Mouse (Mus musculus): ENCODE results near the gene Clpb. TPM values are rescaled to one million over a fixed set of nuclear protein-coding genes. Genes with fewer than 3 reads are reported as not detected.

Gene Clpb
- polyA plus RNA-seq, 1 experiment from 2014 or later, result 52.1 TPM

GRCm38 (mm10) chr7:101636056-101636455 lies 27.4 kb upstream of the Clpb start:
- no peak for ATAC-seq (ENCODE audit: low FRiP score, low read depth)
- Histone ChIP-seq H3K4me2 (replicated peaks) (no peak overlapping the region), H3K9ac (no peak overlapping the region), H3K27me3 (no peaks in the 10 kb centered on the region), H3K4me1 (no peaks in the 10 kb centered on the region), H3K36me3 (no peaks in the 10 kb centered on the region), H3K9me3 (peaks cover 5% of the 10 kb centered on the region; the same call in 1 of the 2 replicates), H3K4me3 (no peak overlapping the region), H3K27ac (no peak overlapping the region)
- WGBS, result 82% methylated on average over 2 of the region's 2 CpGs

- Histone ChIP-seq H3K4me2 (replicated peaks) (no peak overlapping the region), H3K9ac (no peak overlapping the region), H3K4me1 (no peaks in the 10 kb centered on the region), H3K27me3 (no peaks in the 10 kb centered on the region), H3K9me3 (no peaks in the 10 kb centered on the region), H3K36me3 (no peaks in the 10 kb centered on the region), H3K27ac (no peak overlapping the region), H3K4me3 (no peak overlapping the region)
- ATAC-seq (ENCODE audit: low FRiP score, low read depth), result no peak
- WGBS, result 74% methylated on average over 3 of the region's 3 CpGs
These were observed 19.6 kb upstream of the Clpb start for GRCm38 (mm10) chr7:101643879-101644278.

- no peak overlapping the region for H3K27ac ChIP-seq
- 88% methylated on average over 9 of the region's 9 CpGs for WGBS
- no peaks in the 10 kb centered on the region for H3K27me3 ChIP-seq
- no peaks in the 10 kb centered on the region for H3K9me3 ChIP-seq
- H3K4me2 ChIP-seq (replicated peaks), result no peak overlapping the region
- H3K9ac ChIP-seq, result no peak overlapping the region
- no peak overlapping the region for H3K4me3 ChIP-seq
- ATAC-seq (ENCODE audit: low FRiP score, low read depth), result no peak
- no peaks in the 10 kb centered on the region for H3K36me3 ChIP-seq
- no peaks in the 10 kb centered on the region for H3K4me1 ChIP-seq
These were observed 13.7 kb upstream of the Clpb start for GRCm38 (mm10) chr7:101649729-101650128.

DNA sequence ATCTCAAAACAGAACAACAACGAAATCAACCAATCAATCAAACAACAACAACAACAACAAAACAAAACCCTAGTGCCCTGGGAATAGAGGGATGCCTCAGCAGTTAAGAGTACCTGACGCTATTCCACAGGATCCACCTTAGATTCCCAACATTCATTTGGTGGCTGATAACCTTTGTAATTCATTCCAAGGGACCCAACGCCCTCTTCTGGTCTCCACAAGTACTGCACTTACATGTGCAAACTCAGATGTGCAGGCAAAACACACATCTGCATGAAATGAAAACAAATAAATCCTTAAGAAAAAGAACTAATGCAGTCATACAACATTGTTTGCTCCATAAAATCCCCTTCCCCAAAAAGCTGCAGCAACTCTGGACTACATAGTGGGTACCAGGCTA lies 12.9 kb upstream of the Clpb start:
- no peaks in the 10 kb centered on the region for H3K9me3 ChIP-seq
- H3K4me2 ChIP-seq (replicated peaks), result no peak overlapping the region
- H3K27me3 ChIP-seq, result no peaks in the 10 kb centered on the region
- H3K9ac ChIP-seq, result no peak overlapping the region
- no peaks in the 10 kb centered on the region for H3K4me1 ChIP-seq
- no peak overlapping the region for H3K27ac ChIP-seq
- ATAC-seq (ENCODE audit: low FRiP score, low read depth), result no peak
- H3K4me3 ChIP-seq, result no peak overlapping the region
- H3K36me3 ChIP-seq, result no peaks in the 10 kb centered on the region
- WGBS, result 33% methylated on average over 3 of the region's 3 CpGs

GRCm38 (mm10) chr7:101653681-101654209 lies 9.7 kb upstream of the Clpb start:
- no peak overlapping the region for H3K4me3 ChIP-seq
- peak; percentile 19; the same call in 1 of the 2 replicates for ATAC-seq (ENCODE audit: low FRiP score, low read depth)
- WGBS, result 54% methylated on average over 10 of the region's 10 CpGs
- H3K9ac ChIP-seq, result no peak overlapping the region
- no peak overlapping the region for H3K27ac ChIP-seq
- H3K27me3 ChIP-seq, result no peaks in the 10 kb centered on the region
- H3K36me3 ChIP-seq, result no peaks in the 10 kb centered on the region
- H3K4me2 ChIP-seq (replicated peaks), result peak overlapping the region; percentile 25
- no peaks in the 10 kb centered on the region for H3K4me1 ChIP-seq
- no peaks in the 10 kb centered on the region for H3K9me3 ChIP-seq

- Histone ChIP-seq H3K27me3 (no peaks in the 10 kb centered on the region), H3K4me3 (no peak overlapping the region), H3K36me3 (no peaks in the 10 kb centered on the region), H3K27ac (no peak overlapping the region), H3K4me1 (no peaks in the 10 kb centered on the region), H3K9me3 (no peaks in the 10 kb centered on the region), H3K9ac (no peak overlapping the region), H3K4me2 (replicated peaks) (no peak overlapping the region)
- 53% methylated on average over 4 of the region's 4 CpGs for WGBS
- no peak for ATAC-seq (ENCODE audit: low FRiP score, low read depth)
These were observed 8.5 kb upstream of the Clpb start for GRCm38 (mm10) chr7:101654936-101655335.

GRCm38 (mm10) chr7:101662006-101662405 lies 1.4 kb upstream of the Clpb start:
- H3K4me3 ChIP-seq, result no peak overlapping the region
- 85% methylated on average over 1 of the region's 1 CpGs for WGBS
- no peaks in the 10 kb centered on the region for H3K36me3 ChIP-seq
- no peak overlapping the region for H3K9ac ChIP-seq
- H3K4me2 ChIP-seq (replicated peaks), result no peak overlapping the region
- no peak overlapping the region for H3K27ac ChIP-seq
- peaks cover 14% of the 10 kb centered on the region for H3K4me1 ChIP-seq
- H3K27me3 ChIP-seq, result no peaks in the 10 kb centered on the region
- no peak for ATAC-seq (ENCODE audit: low FRiP score, low read depth)
- H3K9me3 ChIP-seq, result no peaks in the 10 kb centered on the region

DNA sequence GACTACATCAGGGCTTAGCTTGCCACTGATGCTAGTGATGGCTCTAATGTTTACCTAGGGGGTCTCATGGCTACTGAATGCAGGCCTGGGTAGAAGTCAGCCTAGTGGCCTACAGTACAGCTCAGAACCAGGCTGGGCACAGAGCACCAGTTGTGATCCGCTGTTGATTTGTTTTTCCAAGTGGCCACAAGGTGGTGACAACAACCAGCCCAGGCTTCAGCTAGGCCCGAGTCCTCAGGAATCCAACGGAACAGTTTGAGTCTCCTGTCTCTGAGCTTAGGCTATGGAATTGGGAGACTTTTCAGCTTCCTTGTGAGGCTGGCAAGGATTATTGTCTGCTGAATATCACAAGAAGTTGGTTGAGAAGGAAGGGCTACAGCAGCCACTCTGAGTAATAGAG lies 3.1 kb downstream of the Clpb start:
- H3K9me3 ChIP-seq, result no peaks in the 10 kb centered on the region
- H3K4me3 ChIP-seq, result no peak overlapping the region
- 19% methylated on average over 3 of the region's 3 CpGs for WGBS
- H3K27ac ChIP-seq, result no peak overlapping the region
- peaks cover 14% of the 10 kb centered on the region for H3K4me1 ChIP-seq
- no peak overlapping the region; the same call in 1 of the 2 replicates for H3K9ac ChIP-seq
- H3K36me3 ChIP-seq, result peaks cover 17% of the 10 kb centered on the region
- no peak overlapping the region for H3K4me2 ChIP-seq (replicated peaks)
- H3K27me3 ChIP-seq, result no peaks in the 10 kb centered on the region
- no peak for ATAC-seq (ENCODE audit: low FRiP score, low read depth)

GRCm38 (mm10) chr7:101671601-101672280 lies 8.3 kb downstream of the Clpb start:
- WGBS, result 74% methylated on average over 5 of the region's 5 CpGs
- H3K36me3 ChIP-seq, result peaks cover 17% of the 10 kb centered on the region
- no peak overlapping the region for H3K9ac ChIP-seq

GRCm38 (mm10) chr7:101673497-101673896 lies 10.1 kb downstream of the Clpb start:
- Histone ChIP-seq H3K4me1 (no peaks in the 10 kb centered on the region), H3K9ac (0 out of 2 replicates have a peak overlapping the region, but pooled peaks have one; percentile 25), H3K4me2 (replicated peaks) (no peak overlapping the region), H3K36me3 (peaks cover 17% of the 10 kb centered on the region), H3K27me3 (no peaks in the 10 kb centered on the region), H3K4me3 (no peak overlapping the region), H3K9me3 (no peaks in the 10 kb centered on the region), H3K27ac (no peak overlapping the region)
- WGBS, result 41% methylated on average over 2 of the region's 2 CpGs
- ATAC-seq (ENCODE audit: low FRiP score, low read depth), result no peak

More at GRCm38 (mm10) chr7:101671601-101672280, 8.3 kb downstream of the Clpb start:
- no peak overlapping the region for H3K4me2 ChIP-seq (replicated peaks)
- no peak for ATAC-seq (ENCODE audit: low FRiP score, low read depth)
- H3K4me1 ChIP-seq, result no peaks in the 10 kb centered on the region
- H3K9me3 ChIP-seq, result no peaks in the 10 kb centered on the region
- no peak overlapping the region for H3K4me3 ChIP-seq
- H3K27me3 ChIP-seq, result no peaks in the 10 kb centered on the region
- H3K27ac ChIP-seq, result no peak overlapping the region

- Histone ChIP-seq H3K9ac (no peak overlapping the region), H3K4me3 (no peak overlapping the region), H3K36me3 (peaks cover under 1% of the 10 kb centered on the region; the same call in 1 of the 2 replicates), H3K4me2 (replicated peaks) (no peak overlapping the region), H3K27ac (no peak overlapping the region), H3K27me3 (no peaks in the 10 kb centered on the region), H3K9me3 (no peaks in the 10 kb centered on the region), H3K4me1 (peaks cover 4% of the 10 kb centered on the region; the same call in 1 of the 2 replicates)
- WGBS, result 63% methylated on average over 6 of the region's 6 CpGs
- no peak for ATAC-seq (ENCODE audit: low FRiP score, low read depth)
These were observed 12.8 kb downstream of the Clpb start for GRCm38 (mm10) chr7:101676033-101676761.

- Histone ChIP-seq H3K36me3 (no peaks in the 10 kb centered on the region), H3K4me3 (no peak overlapping the region), H3K9me3 (no peaks in the 10 kb centered on the region), H3K27ac (no peak overlapping the region), H3K4me2 (replicated peaks) (no peak overlapping the region), H3K9ac (no peak overlapping the region; the same call in 1 of the 2 replicates), H3K27me3 (no peaks in the 10 kb centered on the region), H3K4me1 (peaks cover 4% of the 10 kb centered on the region; the same call in 1 of the 2 replicates)
- 50% methylated on average over 3 of the region's 3 CpGs for WGBS
- no peak for ATAC-seq (ENCODE audit: low FRiP score, low read depth)
These were observed 13.4 kb downstream of the Clpb start for GRCm38 (mm10) chr7:101676762-101677308.

All from limb, embryonic 13.5 days (tissue).